Mouse (Mus musculus): ENCODE measurements around the gene Drc1.

- TF ChIP-seq CTCF (IDR thresholded peaks at IDR 0.05; ENCODE audit: low read depth) (no peak), EP300 (IDR thresholded peaks at IDR 0.05; ENCODE audit: low read depth) (no peak)
Measured at GRCm38 (mm10) chr5:30342601-30343015, 61.4 kb downstream of the Drc1 start.

Measured in liver, embryonic 14.5 days (tissue).